Comparison of ENCODE assay signal across 20 mouse cellular contexts in genomic region chr3:142550052-142550676, GRCm38 (mm10). TPM values are rescaled to one million over a fixed set of nuclear protein-coding genes. Genes with fewer than 3 reads are reported as not detected.
DNase-seq lines count a peak whose midpoint lies in the region; ATAC-seq lines count a peak whose summit lies in the region.
"Had no signal": no experiment of that assay in that cellular context is flagged by ENCODE, and none has a peak within 500 bp of the region (broad histone marks: within the 10 kb centered on the region; RNA-seq: fewer than 3 reads in every experiment).

No protein-coding gene starts in this region.

- peak; percentile 56 for ATAC-seq in megakaryocyte, adult 5-6 weeks (ENCODE audit: poor library complexity, severe bottlenecking)
- ATAC-seq: forebrain, embryonic 13.5 days; forebrain, postnatal 0 days; Patski had no signal

- peak; percentile 68 for DNase-seq in 3T3-L1 (ENCODE audit: low read depth, low spot score)
- DNase-seq in CD4-positive helper T cell, adult 2 months (ENCODE audit: low read depth, low spot score), result peak; percentile 44
- DNase-seq in Muller cell, postnatal 12 days (ENCODE audit: inconsistent ontology term), result peak; percentile 28
- DNase-seq in testis, postnatal 10 days (ENCODE audit: low spot score), result no peak
- no peak for DNase-seq in left cerebral cortex, adult 11 months (ENCODE audit: low spot score)
- no peak for DNase-seq in frontal cortex, postnatal 10 days (ENCODE audit: low spot score in 2 of 2)
- DNase-seq: adrenal gland, adult 2 months; adrenal gland, postnatal 25 days; B cell, adult 2 months; cerebellum, adult 18-20 months; cerebellum, adult 9-11 months; cerebellum, postnatal 36 days; forebrain, postnatal 0 days; gastrocnemius, postnatal 36 days; heart, adult 11 months; heart, postnatal 36 days had no signal

RNA-seq across cellular contexts. Expression of gene Gbp3, which starts 9.7 kb away (rescaled TPM):
- 29.4 and 32.1 TPM in 2 replicates for total RNA-seq in megakaryocyte, adult 5-6 weeks (2015)
- 54.8 and 57.3 TPM in 2 replicates for total RNA-seq in megakaryocyte, adult 5-6 weeks (2017)

RNA-seq across cellular contexts. Expression of gene Gbp7, which starts 20.0 kb away (rescaled TPM):
- total RNA-seq in megakaryocyte, adult 5-6 weeks (2015), result 16.0 and 16.6 TPM in 2 replicates
- total RNA-seq in megakaryocyte, adult 5-6 weeks (2017), result 17.8 and 18.4 TPM in 2 replicates

RNA-seq across cellular contexts. Expression of gene Gbp2b, which starts 44.5 kb away (rescaled TPM):
- not detected in 2 replicates for total RNA-seq in megakaryocyte, adult 5-6 weeks (2015)
- not detected in 2 replicates for total RNA-seq in megakaryocyte, adult 5-6 weeks (2017)
- total RNA-seq: forebrain, postnatal 0 days; gastrocnemius, adult 8-10 months had no signal

RNA-seq across cellular contexts. Expression of gene Gbp5, which starts 56.4 kb away (rescaled TPM):
- 2.9 and 3.6 TPM in 2 replicates for total RNA-seq in megakaryocyte, adult 5-6 weeks (2015)
- 4.9 and 5.0 TPM in 2 replicates for total RNA-seq in megakaryocyte, adult 5-6 weeks (2017)

Comparison
In these comparisons a context has a peak if more than half of its experiments do, and no peak if none do; other contexts are left out.
1. DNase-seq: peak in 3T3-L1 (single experiment), CD4-positive helper T cell, adult 2 months (single experiment) and Muller cell, postnatal 12 days (single experiment); none in testis, postnatal 10 days (single experiment), left cerebral cortex, adult 11 months (single experiment) and frontal cortex, postnatal 10 days (0 of 2).